Mouse (Mus musculus): Measurements from ENCODE around the gene BC035044. TPM values are rescaled to one million over a fixed set of nuclear protein-coding genes. Genes with fewer than 3 reads are reported as not detected.
"Not testable (repeated sequence)": the region's sequence is repeated elsewhere in the genome, so short reads cannot be mapped to it uniquely, and the experiment has no call there.

The BC035044 gene
- total RNA-seq, 1 experiment from 2014 or later: 25.3 TPM

DNA sequence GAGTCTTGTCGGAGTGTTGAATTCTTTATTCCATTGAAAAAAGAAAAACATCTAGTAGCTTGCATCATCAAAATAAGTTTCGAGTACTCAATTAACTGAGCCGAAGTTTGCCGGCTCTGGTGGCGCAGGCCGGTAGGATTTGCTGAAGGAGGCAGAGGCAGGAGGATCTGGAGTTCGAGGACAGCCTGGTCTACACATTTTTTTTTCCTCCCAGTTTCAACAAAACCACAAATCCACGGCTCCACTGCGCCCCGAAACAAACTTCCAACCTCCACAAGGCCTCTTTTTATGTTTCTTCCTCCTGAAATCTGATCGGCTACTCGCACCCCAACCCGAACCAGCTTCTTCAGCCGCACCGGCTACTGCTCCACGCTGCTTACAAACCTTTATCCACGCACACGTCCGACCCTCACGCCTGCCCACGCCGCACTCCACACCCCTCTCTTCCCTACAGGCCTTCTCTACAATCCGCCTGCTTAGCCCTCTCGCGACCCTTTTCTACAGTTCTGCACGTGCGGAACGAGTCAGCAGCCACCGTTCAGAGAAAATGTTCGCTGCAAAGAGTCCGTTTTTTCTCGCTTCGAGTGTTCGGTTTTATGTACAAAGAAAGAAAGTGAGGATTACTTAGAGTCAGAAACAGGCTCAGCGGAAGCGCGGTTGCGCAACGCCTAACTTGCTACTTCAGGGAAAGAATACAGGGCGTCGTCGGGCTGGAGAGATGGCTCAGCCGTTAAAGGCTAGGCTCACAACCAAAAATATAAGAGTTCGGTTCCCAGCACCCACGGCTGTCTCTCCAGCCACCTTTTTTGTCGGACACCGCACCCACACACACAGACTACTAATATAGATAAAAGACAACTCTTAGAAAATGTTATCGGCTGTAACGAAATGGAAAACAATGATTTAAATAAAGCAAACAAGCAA is 52.3 kb downstream of the BC035044 start:
- peak; percentile 21 for ATAC-seq (ENCODE audit: extremely low read depth, insufficient number of reproducible peaks, low FRiP score, poor library complexity, severe bottlenecking)

GRCm38 (mm10) chr6:128837454-128838341 is 53.2 kb downstream of the BC035044 start:
- ATAC-seq (ENCODE audit: extremely low read depth, insufficient number of reproducible peaks, low FRiP score, poor library complexity, severe bottlenecking): no peak

GRCm38 (mm10) chr6:128836955-128837334 is 54.0 kb downstream of the BC035044 start:
- ATAC-seq (ENCODE audit: extremely low read depth, insufficient number of reproducible peaks, low FRiP score, poor library complexity, severe bottlenecking): no peak

DNA sequence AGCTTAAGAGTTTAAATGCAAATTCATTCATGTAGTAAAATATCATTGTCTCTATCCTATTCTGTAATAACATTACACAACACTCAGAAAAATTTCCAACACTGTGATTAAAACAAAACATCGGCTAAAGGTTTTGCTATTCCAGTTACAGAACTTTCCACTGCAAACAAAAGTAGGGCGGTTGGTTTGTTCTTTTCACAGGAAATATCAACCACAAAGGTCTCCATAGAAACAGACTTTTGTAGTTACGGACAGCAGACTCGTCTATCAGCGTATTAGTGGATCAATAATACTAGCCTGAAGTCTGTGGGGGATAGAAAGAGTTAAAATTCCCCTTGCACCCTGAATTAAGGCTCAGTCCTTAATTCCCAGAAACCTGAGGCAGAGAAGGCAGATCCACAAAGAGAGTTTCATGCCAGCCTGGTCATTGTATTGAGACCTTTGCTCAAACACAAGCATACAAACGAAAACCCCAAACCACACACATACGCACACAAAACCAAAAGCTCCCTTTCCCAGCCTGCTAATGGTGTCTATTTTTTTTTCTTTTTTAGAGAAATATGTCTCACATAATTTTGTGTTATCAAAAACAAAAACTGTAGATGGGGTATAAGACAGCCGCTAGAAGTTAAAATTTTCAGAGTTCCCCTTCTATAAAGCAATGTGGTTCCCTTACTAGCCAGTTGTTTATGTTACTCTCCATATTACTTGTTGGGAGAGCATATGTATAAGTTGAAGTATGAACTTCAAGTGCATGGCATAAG is 54.6 kb downstream of the BC035044 start:
- no peak for ATAC-seq (ENCODE audit: extremely low read depth, insufficient number of reproducible peaks, low FRiP score, poor library complexity, severe bottlenecking)

GRCm38 (mm10) chr6:128835571-128835970 is 55.4 kb downstream of the BC035044 start:
- no peak for ATAC-seq (ENCODE audit: extremely low read depth, insufficient number of reproducible peaks, low FRiP score, poor library complexity, severe bottlenecking)

DNA sequence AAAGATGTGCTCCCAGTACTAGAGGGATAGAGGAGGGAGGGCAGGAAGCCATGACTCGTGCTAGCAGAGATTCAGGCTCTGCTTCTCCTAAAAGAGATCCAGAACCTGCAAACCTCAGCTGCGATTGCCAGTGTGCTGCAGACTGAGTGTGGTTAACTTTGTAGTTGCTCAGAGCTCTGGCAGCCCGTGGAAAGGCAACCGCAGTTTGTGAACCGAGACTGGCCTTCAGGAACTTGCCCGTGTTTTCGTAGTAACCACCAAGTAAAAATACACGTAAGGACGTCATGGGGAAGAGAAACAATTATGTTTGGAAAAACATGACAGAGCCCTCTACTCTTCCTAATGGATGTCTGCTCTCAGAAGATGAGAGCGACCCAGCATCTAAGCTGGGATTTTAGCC is 57.9 kb downstream of the BC035044 start:
- 0 out of 2 replicates have a peak, but pooled peaks have one; percentile 24 for ATAC-seq (ENCODE audit: extremely low read depth, insufficient number of reproducible peaks, low FRiP score, poor library complexity, severe bottlenecking)

DNA sequence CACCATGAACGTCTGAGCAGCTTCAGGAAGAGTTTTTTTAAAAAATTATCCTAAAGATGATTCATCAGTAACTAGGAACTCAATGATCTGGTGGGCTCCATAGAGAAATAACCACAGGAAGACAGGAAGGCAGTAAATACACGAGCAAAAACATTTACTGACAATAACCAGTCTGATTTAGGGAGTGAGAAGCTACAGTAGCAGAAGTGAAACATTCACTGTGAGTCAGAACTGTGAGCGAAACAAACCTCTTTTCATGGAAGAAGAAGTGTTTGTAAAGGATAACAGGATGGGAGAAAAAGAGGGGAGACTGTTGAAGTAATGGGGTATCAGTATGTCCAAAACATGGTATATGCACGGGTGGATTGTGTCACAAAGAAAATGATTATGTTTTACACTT is 61.1 kb downstream of the BC035044 start:
- ATAC-seq (ENCODE audit: extremely low read depth, insufficient number of reproducible peaks, low FRiP score, poor library complexity, severe bottlenecking): no peak

DNA sequence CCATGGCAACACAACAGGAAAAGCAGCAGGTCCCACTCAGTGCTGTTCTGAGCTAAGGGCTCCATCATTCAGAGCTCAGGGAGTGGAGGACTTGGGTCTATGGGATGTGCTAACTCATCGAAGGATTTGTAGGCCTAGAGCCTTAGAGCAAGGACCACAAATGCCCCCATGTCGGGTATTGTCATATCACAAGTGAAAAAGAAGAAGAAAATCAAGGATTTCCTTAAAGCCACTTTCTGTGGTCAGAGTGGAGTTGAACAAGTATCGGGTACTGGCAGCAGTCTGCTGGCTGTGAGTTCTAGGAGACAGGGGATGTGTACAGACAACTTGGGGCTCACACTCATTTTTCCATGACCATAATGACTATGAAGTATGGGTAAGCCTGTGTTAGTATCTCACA is 64.1 kb downstream of the BC035044 start:
- no peak for ATAC-seq (ENCODE audit: extremely low read depth, insufficient number of reproducible peaks, low FRiP score, poor library complexity, severe bottlenecking)

GRCm38 (mm10) chr6:128826132-128826531 is 64.8 kb downstream of the BC035044 start, which contains the start of the genes Gm44511 and Klrb1b:
Gene Gm44511, minus strand, starts transcription at chr6:128826315.
Gene Klrb1b, minus strand, starts transcription at chr6:128826331.
- ATAC-seq (ENCODE audit: extremely low read depth, insufficient number of reproducible peaks, low FRiP score, poor library complexity, severe bottlenecking): no peak

GRCm38 (mm10) chr6:128818083-128818802 is 72.7 kb downstream of the BC035044 start:
- ATAC-seq (ENCODE audit: extremely low read depth, insufficient number of reproducible peaks, low FRiP score, poor library complexity, severe bottlenecking): no peak

DNA sequence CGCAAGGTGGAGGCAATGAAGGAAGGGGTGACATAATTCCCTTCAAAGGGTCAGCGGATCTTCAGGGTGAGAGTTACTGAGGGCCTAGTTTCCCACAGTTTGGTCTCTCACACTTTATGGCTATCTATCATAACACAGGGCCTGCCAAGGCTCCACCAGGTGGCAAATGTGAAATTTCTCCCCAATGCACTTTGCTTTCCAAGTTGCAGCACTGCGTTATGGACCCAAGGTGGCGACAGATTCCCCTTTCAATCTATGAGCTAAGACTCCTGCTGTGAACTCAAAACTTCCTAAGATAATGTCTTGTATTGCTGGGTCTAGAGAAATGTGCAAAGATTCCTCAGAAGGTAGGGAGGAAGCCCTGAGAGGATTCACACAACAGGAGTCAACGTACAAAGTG is 82.4 kb downstream of the BC035044 start:
- peak; percentile 77 for ATAC-seq (ENCODE audit: extremely low read depth, insufficient number of reproducible peaks, low FRiP score, poor library complexity, severe bottlenecking)

- ATAC-seq (ENCODE audit: extremely low read depth, insufficient number of reproducible peaks, low FRiP score, poor library complexity, severe bottlenecking): no peak
Measured at GRCm38 (mm10) chr6:128807021-128807420, 83.9 kb downstream of the BC035044 start.

DNA sequence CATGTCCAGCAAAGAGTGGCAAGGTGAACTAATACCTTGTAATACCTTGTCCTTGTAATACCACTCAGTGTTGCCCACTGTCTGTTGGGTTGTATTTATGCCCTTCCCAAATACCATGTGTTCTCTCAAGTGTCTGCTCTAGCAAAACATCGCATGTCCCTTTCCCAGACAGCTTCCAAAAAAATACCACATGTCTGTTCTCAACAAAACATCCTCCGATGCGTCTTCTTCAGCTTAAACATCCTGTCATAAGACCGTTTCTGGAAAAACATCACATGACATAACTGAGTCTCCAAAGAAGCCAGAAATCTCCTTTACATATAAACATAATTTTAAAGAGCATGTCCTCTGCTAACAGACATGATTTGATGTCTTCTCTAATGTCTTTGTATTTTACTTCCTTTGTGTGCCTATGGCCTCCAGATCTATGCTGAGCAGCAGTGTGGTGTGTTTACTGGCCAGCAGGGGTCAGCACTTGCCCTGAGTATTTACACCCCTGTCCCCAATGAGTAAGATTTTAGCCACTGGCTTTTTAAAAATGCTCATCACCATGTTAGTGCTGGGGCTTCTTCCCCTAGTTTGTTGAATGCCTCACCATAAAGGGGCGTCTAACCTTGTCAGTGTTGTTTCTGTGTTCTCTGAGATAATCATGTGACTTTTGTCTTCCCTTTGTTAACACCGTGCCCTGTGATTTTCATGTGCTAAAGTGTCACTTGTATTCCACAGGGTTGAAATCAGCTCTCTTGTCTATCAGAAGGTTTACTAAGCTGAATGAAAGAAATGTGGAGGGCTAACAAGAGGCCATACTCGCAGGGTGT is 85.9 kb downstream of the BC035044 start:
- ATAC-seq (ENCODE audit: extremely low read depth, insufficient number of reproducible peaks, low FRiP score, poor library complexity, severe bottlenecking): peak; percentile 69

DNA sequence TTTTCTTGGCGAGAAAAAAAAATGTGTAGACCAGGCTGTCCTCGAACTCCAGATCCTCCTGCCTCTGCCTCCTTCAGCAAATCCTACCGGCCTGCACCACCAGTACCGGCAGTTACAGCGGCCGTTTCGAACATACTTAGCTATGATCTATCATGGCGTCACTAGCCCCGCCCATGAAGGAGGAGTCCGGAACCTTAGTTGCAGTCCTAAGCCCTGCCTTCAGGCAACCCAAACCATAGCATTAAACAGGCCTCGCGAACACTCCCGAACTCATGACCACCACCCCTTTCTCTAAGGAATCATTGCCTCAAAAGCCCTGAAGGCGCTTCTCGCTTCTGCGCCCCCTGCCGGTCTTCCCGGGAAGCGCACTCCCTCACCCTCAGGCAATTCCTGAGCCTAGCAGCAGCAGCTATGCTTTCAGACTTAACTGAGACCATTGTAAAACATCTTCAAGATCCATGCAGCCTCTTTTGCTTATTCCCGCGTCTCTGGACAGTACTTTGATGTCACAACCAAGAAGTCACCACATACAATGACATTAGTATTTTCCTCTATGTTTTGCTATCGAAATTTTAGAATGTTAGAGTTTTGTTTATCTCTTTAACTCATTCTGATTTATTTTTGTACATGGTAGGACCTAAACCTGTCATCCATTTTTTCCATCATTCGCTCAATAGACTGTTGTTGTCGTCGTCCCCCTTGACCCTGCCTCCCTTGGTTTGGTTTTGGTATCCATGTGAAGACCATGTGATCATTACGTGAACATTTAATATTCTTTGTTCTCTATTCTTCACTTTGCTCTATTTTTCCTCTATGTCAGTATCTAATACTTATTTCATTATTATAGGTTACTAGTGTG is 87.7 kb downstream of the BC035044 start:
- ATAC-seq (ENCODE audit: extremely low read depth, insufficient number of reproducible peaks, low FRiP score, poor library complexity, severe bottlenecking): peak; percentile 85

- ATAC-seq (ENCODE audit: extremely low read depth, insufficient number of reproducible peaks, low FRiP score, poor library complexity, severe bottlenecking): no peak
Measured at GRCm38 (mm10) chr6:128802557-128802956, 88.4 kb downstream of the BC035044 start.

DNA sequence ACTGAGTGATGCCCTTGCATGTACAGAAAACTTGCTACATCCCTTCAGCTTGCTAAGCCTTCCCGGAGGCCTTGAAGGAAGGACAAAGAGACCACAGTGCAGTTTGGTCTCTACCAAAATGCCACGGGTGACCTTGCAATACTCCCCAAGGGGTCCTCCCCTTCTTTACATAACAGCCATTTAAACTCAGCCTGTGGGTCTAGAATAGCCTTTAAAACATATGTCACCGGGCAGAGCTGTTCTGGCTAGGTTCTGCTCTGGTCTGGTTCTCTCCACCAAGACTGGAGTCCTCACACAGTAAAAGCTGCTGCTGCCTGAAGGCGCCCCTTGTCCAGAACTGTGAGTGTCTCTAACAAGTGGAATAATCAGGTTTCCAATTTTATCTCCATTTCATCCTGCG is 90.2 kb downstream of the BC035044 start:
- not testable (repeated sequence) for ATAC-seq (ENCODE audit: extremely low read depth, insufficient number of reproducible peaks, low FRiP score, poor library complexity, severe bottlenecking)

DNA sequence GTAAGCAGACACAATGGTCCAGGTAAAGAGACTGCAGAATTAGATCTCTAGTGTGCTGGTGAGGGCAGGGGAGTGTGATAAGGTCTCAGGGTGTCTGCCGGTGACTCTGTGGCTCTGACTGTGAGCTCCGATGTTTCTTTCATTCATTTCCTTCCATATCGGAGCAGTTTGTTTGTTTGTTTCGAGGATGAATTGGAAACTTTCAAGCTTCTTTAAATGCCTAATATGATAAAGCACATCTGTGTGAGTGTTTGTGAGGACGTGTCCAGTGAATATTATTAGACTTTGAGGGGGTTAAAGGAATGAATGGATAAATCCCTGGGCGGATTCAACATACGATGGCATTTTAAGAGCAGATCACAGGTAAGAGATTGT is 91.0 kb downstream of the BC035044 start:
- no peak for ATAC-seq (ENCODE audit: extremely low read depth, insufficient number of reproducible peaks, low FRiP score, poor library complexity, severe bottlenecking)
